Mouse (Mus musculus) common myeloid progenitor, adult 5-6 weeks (primary cell): ENCODE data around the gene Hacd1. TPM values are rescaled to one million over a fixed set of nuclear protein-coding genes. Genes with fewer than 3 reads are reported as not detected.
A peak's percentile ranks its signal among the peaks of the same experiment; 100 is the strongest.

Experiments used
- ATAC-seq: replicated peaks from 2 replicates; pipeline ENCODE4 v1.8.0; 2016; ENCODE audit warnings: low read depth, mild to moderate bottlenecking, moderate TSS enrichment, inconsistent platforms; ENCODE audit not compliant: poor library complexity, severe bottlenecking
- total RNA-seq: library from RNA; stranded (forward); fragments of 200-1000, 187-1606 nt; gene quantifications from 2 replicates; pipeline ENCODE4 v1.2.3, GENCODE M21; 2017

Hacd1 gene
- 49.0 and 60.6 TPM in 2 replicates for total RNA-seq

DNA sequence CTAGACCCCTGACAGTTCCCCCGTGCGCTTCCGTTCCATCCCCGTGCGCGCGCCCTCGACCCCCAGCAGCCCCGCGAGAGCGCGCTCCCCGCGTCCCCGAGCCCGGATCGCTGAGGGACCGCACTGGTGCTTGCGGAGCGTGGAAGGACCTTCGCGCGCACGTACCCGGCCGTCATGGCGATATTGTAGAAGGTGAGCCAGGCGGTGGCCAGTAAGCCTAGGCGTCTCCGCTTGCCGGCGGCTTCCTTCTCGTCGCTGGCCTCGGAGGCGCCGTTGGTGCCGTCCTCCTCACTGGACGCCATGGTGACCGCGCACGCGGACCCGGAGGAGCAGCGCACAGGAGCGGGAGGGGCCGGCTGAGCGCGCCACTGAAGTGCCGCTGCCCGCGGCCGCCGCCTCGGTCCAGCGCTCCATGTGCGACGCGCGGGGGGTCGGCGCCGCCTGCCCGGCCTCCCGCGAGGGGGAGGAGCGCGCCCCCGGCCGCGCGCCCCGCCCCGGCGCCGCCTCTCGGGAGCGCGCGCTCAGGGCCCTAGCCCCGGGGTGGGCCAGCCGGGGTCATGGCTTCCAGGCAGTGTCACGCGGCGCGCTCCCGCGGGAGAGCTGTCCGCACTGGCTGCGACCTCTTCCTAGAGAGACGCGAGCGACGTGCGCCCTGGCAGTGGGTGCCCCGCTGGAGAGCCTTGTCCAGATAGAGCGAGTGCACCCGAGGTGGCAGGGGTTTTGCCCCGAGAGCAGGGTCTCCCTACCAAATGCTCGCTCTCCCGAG is at the start of gene Hacd1:
Hacd1 (minus strand) TSS at position 570 of the 766 bp plus-strand sequence.
- ATAC-seq = peak; percentile 87

DNA sequence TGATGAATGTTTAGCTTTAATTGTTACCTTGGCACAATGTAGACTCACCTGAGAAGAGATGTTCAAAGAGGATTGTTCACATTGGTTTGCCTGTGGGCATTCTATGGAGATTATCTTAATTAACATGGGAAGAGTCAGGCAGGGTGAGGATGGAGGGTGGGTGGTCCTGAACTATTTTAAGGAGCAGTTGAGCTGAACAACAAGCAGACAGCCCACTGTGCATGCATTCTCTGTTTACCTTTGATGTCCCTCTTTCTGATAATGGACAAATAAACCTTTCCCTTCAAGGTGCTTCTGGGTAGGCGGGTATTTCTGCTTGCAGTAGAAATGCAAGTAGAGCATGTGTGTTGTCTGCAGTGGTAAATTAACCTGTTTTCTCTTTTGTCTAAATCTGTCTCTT is 48.0 kb upstream of the Hacd1 start:
- ATAC-seq = no peak

DNA sequence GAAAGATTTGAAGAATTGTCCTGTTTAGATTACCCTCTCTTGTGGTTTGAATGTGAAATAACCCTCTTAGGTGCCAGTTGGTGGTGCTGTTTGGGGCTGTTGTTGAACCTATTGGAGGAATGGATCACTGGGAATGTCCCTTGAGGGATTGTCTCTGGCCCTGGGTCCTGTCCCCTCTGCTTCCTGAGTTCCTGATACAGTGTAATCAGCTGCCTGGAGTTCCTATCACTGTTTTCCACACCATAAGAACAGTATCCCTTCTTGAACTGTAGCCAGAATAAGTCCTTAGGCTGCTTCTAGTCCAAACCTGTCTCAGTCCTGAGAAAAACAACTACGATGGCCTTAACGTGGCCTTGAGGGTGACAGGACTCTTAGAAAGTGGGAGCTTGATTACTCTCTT is 46.7 kb upstream of the Hacd1 start:
- ATAC-seq = no peak

GRCm38 (mm10) chr2:14100533-14100932 is 44.6 kb upstream of the Hacd1 start:
- no peak for ATAC-seq

DNA sequence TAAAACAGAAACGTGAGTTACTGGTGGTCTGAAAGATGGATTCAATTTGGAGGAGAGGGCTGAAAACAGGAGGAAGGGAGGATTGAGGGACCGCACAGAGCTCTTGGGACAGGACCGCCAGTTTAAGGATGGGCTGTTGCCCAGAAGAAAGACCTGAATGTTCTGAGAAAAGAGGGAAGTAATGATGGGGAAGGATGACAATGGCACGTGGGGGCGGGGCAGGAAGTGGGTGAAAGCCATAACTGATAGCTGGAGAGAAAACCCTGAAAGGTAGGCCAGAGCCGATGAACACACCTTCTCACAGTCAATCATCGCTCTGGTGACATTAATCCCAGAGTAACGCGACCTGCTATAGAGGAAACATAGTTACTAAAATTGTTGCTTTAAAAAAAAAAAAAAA is 22.6 kb upstream of the Hacd1 start:
- ATAC-seq = peak; percentile 55

DNA sequence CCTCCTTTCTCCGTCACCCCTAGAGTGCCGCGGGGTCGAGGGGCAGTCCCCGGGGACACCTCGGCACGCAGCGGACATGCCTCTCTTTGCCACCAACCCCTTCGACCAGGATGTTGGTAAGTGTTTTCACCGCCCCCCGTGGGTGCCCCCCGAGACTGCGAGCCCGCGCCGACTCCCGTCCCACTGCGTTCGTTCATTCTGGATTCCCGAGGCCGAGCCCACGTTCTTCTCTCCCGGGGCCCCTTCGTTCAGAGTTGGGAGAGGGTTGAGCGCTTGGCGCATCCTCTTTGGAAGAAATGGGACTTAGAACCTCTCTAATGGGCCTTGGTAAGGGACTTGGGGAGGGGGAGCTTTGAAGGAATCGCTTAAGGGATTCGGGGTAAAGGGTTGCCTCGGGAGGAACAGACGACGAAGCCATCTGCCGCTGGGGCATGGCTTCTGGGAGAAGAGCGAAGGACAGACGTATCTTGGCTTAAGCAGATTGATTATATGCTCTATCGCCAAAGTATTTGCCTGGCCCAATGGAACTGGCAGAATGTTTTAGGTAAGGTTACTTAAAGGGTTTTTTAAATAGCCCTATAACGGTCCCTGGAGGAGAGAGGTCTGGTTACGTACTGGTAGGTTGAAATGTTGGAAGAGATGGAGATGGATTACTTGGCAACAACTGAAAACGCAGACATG is 18.4 kb upstream of the Hacd1 start:
- ATAC-seq = no peak

GRCm38 (mm10) chr2:14073362-14074220 is 17.7 kb upstream of the Hacd1 start, which contains the start of gene Stam:
Stam (plus strand) TSS chr2:14074098.
- peak; percentile 80 for ATAC-seq

DNA sequence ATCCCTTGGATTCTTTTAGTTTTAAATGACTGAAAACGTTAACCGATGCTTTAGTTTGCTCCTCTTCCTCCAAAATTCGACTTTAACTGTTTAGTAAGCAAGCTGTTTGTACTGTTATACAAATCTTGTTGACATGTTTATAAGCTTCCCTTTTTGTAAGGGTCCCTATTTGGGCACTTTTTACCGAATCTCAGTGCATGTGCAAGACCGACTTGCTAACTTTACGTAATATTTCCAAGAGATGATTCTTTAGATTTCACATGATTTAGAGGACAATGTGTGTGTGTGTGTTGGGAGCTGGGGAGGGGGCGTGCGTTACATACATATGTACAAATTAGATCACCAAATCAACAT is 17.1 kb upstream of the Hacd1 start:
- no peak for ATAC-seq

GRCm38 (mm10) chr2:14070466-14070865 is 14.5 kb upstream of the Hacd1 start:
- no peak for ATAC-seq

GRCm38 (mm10) chr2:14069027-14069426 is 13.1 kb upstream of the Hacd1 start:
- ATAC-seq = no peak

DNA sequence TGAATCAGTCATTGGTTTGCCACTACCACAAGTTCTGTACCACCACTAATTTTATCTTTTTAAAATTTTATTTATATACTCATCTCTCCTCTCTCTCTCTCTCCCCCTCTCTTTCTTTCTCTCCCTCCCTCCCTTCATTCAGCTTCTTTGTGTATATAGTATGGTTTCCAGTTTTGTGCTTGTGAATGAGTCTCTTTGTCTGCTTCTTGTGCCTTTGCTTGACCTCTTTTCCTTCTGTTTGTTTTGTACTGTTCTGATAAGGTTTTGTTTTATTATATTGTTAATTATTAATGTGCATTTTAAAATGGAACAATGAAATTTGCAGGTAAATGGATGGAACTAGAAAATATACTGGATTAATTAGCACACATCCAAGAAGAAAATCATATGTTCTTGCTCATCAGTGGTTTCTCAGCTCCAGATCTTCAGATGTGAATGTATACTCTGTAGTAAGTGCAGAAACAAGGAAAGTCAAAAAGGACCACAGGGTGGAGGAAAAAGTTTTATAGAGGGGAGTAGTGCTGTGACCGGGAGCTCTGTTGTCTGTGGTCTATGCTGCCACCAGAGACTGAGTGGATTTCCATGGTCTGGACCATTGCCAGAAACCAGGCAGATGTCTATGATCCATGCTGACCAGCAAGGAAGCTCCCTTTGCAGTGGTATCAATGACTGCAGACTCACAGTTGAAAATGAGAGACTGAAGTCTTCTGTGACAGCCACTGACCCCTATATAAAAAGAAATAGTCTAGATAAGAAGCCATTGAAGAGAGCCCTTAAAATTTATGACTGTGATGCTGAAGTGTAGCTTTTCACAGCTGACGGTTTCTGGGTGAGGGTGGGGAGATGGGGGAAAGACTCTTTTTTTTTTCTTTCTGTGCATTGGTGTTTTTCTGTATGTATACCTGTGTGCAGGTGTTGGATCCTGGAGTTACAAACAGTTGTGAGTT is 10.0 kb upstream of the Hacd1 start:
- ATAC-seq = 0 out of 2 replicates have a peak, but pooled peaks have one; percentile 18

DNA sequence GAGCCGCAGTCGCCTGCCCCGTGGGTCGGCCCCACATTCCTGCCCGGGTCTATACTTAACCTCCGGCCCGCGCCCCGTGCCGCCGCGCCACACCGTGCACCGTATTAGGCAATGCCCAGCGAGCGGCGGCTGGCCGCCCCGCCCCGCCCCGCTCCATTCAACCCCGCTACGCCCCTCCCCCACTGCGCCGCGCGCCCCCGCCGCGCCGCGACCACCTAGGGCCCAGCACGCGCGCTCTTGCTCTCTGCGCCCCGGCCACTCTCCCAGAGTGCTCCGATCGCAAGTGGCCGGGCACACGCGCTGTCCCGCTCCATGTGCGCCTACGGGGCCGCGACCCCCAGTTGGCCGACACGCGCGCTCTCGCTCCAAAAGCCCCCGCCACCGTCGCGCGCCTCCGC is 768 bp downstream of the Hacd1 start:
- ATAC-seq = peak; percentile 55

- no peak for ATAC-seq
Measured at GRCm38 (mm10) chr2:14054716-14055115, 1.2 kb downstream of the Hacd1 start.

GRCm38 (mm10) chr2:14054163-14054562 is 1.8 kb downstream of the Hacd1 start:
- no peak for ATAC-seq

DNA sequence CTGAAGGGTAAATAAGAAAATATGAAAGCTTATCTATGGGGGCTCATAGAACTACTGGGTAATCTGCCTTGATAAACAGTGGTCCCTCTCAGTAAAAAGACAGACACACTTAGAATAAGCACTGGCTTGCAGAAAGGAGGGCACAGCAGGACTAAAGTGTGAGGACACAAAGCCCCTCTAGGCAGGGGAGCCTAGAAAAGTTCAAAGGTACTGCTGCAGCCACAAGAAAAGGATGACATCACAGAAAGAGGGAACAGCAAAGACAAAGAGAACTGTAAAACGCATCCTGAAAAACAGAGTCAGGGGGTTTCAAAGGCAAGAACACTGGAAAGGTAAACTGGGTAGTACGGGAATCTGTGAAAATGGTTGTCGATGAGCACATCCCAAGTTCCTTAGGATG is 2.3 kb downstream of the Hacd1 start:
- ATAC-seq = no peak

DNA sequence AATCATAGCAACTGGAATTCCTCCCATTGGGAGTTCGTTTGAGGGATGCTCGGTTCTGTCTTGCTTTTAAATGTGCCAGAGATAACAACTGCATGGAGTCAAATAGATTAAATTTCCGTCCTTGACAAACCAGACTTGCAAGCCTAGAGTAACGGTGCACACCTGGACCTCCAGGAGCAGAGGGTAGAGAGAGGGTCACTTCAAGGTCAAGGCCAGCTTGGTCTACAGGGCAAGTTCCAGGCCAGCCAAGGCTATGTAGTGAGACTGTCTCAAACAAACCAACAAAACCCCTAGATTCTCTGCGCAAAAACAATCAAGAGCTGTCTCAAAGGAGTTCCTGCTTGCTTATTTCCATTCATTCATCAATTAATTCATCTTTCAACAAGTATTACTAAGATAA is 7.1 kb downstream of the Hacd1 start:
- ATAC-seq = no peak

GRCm38 (mm10) chr2:14048381-14048780 is 7.6 kb downstream of the Hacd1 start:
- peak; percentile 90 for ATAC-seq

DNA sequence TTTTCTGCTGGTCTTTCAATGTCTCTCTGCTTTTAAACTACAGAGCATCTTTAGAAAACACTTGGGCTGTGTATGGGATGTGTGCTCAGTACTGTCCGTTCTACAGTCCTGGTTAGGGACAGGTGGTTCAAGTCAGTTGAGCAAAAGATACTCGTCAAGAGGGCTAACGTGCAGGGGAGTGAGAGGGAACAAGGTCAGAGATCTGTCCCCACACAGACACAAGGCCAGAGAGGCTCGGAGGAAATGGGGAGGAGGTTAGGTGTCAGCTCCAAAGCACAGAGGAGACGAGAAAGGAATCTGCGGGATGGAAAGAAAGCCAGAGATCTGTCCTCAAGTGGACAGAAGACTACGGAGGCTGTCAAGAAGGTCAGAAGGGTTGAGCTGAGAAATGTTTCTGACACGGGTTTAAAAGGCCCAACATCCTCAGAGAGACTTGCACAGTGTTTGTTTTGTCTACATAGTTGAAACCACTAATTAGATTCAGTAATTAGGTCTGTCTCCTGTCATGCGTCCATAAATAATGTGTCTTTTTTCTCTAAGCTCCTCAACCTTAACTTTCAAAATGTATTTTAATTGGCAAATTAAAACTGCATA is 12.3 kb downstream of the Hacd1 start:
- no peak for ATAC-seq

DNA sequence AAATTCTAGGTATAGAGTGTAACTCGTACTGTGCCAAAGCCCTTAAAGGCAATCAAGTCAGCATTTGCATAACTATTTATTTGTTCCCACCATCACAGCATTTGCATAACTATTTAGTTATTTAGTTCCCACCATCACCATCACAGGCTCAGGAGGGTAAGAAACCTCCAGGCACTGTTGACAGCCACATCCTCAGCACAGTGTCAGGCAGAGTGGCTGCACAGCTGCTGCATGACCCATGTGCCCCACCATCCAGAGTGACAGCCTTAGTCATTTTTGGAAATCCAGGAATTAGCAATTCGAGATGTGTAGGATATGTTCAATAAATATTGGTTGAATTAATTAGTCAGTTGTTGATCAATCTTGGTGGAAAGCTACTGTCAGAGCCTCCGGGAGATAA is 12.9 kb downstream of the Hacd1 start:
- ATAC-seq = no peak
